Mouse (Mus musculus): ENCODE data around the gene Ugt8a.

The Ugt8a gene

DNA sequence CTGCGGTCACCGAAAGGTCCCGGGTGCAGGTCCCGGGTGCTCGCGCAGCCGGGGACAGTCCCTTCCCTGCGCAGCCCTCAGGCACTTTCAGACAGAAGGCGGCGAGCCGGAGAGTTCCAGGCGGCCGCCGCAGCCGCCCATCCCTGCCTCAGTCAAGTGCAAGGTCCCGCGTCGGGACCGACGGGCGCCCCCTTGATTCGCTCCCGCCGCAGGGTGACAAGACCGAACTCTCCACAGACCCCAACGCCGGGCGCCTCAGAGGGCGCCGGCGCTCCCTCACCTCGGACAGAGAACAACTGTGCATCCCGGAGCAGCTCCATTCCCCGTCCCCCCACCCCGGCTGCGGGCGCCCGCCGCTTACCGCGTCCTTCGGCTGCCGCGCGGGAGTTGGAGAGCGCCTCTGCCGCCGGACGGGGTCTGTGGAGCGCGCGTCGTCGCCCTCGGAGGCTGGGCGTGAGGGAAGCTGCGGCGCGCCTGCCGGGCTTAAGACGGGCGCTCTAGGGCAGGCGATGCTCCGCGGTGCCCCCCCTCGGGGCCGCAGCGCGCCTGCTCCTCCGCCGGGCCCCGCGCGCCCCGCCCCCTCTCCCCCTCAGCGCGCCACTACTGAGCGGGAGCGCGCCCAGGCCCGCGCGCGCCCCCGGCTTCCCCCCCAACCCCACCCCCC, at the start of gene Ugt8a:
Ugt8a (minus strand) TSS at position 528 of the 664 bp plus-strand sequence.
- DNase-seq (ENCODE audit: low spot score) = peak; percentile 9

DNA sequence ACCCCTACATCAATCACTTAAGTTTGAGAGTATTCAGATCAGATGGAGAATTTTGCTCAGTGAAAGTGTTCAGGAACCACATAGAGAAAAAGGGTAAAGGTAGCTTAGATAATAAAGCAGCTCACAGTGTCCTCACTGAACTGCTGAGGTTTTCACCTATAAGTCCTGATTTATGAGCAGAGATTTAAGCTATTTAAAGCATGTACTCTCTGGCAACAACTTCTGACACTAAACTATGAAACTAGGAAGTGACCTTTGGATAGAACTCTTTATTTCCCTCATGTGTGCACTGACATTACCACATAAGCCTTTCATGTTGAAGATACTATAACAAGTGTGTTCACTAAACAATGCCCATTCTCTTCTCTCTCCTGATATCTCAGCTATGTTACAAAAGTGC, 48.2 kb upstream of the Ugt8a start:
- DNase-seq (ENCODE audit: low spot score) = no peak

DNA sequence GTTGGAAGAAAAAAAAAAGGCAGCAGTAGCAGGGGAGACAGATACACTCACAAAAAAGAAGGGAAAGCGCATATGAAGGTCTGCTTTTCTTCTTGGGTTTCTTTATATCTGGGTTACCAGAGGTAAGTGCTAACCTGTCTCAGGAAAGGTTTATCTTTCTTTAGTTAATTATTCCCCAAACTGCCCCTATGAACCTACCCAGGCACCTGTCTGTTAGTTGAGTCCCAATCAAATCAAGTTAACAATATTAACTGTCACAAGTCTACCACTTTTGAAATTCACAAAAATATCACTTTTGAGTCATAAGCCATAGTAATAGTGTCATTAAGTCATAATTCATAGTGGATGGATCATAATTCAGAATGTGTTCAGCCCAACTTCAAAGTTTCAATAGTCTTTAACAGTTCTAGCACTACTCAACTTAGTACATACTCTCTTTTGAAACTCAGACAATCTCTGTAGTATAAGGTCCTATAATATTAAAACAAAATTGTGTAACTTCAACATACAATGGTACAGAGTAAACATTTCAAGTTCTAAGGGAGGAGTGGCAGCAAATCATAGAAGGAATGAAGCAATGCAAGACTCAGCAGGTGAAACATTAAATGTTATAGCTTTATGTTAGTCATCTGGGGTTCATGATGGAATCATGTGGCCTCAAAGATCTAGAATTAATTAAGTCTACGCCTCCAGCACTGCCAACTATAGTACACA, 45.4 kb upstream of the Ugt8a start:
- DNase-seq (ENCODE audit: low spot score) = no peak

DNA sequence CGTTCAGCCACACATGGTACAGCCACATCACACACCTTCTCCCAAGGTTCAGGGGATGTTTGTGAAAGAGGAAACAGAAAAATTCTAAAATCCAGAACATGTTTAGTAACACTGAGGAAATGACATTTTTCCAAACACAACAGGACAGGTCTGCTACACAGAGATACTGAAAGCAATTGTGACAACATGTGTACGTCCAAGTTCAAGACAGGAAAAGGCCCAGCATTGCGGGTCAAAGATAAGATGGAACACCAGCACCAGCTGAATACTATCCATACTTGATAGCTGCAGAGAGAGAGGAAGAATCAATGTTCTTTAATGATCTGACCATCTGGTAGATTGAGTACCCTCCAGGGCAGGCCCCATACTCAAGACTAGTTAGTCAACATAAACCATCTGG, 41.1 kb upstream of the Ugt8a start:
- no peak for DNase-seq (ENCODE audit: low spot score)

DNA sequence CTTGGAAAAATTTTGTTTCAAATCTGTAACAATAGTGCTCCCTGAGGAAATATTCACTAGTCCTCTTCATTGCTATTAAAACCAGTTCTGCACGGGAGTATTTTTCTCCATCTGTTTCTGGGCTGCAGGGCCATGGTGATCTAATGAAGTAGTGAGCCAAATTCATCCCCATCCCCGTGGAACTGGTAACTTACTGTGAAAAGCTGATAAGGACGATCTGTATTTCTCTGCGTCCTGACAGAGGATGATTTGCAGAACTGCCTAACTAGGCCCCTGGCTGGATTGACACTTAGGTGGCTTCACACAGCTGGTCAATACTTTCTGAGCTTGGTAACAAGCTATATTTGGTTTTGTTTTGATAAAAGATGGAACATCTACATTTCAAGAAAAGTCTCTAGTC, 37.5 kb upstream of the Ugt8a start:
- no peak for DNase-seq (ENCODE audit: low spot score)

DNA sequence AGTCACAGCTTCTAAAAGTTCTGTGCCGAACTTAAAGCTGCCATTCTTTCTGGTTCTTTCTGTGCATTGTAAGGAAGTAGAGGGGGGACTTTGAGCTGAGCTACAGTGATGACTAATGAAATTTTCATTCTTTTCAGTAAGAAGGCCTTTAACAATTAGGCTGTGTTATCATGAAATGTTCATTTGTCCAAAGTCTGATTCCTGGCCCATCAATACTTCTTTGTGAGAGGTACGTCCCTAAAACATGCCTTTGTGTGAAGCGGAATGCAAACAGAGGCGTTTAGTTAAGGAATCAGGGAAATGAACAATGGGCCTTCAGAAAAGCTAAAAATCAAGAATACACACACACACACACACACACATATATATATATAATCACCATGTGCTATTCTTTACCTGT, 31.0 kb upstream of the Ugt8a start:
- DNase-seq (ENCODE audit: low spot score) = no peak

DNA sequence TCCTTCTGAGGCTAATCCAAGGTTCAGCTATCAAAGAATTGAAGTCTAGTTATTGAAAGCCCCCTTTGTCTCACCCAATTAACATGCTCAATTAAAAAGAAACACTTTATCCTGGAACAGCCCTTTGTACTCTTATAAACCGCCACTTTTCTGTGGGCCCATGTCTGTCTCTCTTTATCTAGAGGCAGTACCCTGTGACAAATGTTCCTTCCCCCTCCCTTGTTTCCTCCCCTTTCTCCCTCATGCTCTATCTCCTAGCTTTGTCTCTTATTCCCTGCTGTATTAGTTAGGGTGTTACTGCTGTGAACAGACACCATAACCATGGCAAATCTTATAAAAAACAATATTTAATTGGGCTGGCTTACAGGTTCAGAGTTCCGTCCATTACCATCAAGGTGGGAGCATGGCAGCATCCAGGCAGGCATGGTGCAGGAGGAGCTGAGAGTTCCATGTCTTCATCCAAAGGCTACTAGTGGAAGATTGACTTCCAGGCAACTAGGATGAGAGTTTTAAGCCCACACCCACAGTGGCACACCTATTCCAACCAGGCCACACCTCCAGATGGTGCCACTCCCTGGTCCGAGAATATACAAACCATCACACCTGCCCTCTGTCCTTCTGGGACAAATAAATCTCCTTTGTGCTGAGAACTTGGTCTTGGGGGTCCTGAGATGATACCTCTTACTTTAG, 17.9 kb upstream of the Ugt8a start:
- no peak for DNase-seq (ENCODE audit: low spot score)

DNA sequence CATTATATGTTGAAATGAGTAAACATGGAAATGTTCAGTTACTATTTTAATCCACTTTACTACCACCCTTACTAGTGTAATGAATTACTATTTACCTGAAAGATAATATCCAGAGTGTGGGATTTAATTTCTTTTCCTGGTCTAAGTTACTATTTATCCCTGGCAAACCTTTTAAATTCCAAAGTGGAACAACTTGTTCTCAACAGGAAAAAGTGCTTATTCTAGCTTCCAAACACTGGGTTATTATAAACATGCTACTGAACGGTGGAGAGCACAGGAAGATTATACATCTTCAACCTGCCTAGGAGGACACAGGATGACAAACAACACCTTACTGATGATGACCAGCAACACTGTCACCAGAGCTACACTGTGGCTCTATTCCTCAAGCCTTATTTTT, 16.5 kb upstream of the Ugt8a start:
- no peak for DNase-seq (ENCODE audit: low spot score)

DNA sequence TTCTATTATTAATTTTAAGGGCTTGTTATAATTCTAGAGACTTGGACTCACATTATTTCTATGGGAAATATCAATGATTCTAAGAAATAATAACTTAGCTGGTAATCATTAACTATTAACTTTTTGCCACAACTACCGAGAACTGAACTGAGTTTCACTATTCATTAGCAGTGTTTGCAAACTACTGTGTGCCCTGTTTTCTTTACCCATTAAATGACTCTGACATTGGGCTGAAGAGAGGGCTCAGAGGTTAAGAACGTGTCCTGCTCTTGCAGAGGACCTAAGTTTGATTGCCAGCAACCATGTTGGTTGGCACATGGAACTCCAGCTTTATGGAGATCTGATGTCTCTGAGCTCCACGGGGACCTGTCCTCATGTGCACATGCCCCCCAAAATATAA, 2.4 kb upstream of the Ugt8a start:
- no peak for DNase-seq (ENCODE audit: low spot score)

DNA sequence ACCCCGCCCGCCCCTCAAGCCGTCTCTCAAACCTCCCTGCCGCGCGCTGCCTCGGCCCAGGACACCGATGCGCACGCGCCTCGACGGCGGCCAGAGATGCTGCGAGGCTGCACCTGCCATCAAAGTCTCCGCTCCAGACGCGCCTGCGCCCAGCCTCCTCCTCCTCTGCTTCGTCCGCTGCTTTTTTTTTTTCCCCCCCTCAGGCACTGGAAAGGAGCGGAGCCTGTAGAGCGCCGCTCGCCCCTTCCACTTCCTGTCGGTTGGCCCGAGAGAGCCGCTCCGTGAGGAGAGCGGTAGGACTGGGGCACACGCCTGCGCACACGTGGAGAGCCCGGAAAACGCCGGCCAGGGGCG, 314 bp upstream of the Ugt8a start:
- DNase-seq (ENCODE audit: low spot score) = peak; percentile 4

DNA sequence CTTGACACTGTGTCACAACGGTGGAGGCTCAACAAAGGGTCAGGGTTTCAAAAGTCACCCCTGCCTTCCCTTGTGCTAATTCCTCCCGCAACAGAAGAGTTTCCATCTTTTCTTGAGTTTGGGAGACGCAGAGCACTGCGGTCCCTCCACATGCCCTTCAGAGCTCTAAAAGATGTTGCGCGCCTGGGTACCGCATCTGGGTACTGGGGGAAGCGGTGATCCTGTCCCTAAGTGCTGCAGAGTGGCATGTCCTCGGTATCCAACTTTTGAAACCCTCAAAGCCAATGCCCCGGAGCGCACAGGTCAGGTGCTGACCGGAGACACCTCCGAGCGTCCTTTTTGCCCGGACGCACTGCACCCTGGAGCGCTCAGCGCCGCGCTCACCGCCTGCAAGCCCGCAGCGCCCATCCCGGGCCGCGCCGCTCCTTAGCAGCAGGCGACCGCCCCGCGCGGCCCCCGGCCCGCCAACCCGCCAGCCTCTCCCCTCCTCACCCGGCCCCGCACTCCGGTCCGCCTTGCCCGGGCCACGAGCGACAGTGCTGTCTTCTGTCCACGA, 805 bp downstream of the Ugt8a start:
- DNase-seq (ENCODE audit: low spot score) = peak; percentile 4

DNA sequence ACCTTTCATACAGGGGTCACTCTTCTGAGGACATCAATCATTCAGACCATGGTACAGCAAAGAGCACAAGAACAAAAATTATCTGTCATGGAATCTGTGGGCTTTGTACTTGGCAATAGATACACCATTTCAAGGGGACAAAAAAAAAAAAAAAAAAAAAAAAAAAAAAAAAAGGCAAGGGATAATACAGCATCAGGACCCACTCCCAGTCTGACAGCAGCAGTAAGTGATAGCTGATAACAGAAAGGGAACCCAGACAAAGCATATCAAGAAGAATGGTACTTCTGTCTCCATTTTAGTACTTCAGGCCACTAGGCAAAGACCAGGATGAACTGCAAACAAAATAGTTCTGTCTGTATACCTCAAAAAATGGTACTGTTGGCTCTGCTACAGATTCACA, 2.6 kb downstream of the Ugt8a start:
- DNase-seq (ENCODE audit: low spot score) = no peak

DNA sequence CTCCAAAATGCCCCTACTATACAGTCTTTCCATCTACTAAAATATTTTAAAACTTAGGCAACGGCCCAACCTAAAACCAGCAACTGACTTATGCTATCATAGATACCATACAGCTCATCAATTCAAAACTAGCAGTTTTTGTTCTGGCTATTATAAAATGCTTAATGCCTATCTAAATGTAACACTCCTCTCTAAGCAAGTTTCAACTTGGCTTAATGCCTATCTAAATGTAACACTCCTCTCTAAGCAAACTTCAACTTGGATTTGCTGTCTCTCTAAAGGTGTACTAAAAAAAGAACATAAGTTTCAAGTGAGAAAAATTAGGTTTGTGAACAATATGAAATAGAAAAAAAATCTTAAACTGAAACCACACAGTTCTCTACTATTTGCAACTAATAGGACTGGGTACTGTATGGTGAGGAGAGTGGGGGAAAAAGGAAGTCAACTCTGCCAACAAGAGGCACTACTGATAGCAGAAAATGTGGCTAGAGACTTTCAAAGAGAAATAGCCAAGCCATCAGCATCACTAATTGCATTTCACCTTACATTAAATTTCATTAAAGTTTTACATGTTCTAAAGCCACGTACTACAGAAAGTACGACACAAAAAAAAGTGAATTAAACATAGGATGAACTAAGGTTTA, 5.7 kb downstream of the Ugt8a start:
- DNase-seq (ENCODE audit: low spot score) = no peak

DNA sequence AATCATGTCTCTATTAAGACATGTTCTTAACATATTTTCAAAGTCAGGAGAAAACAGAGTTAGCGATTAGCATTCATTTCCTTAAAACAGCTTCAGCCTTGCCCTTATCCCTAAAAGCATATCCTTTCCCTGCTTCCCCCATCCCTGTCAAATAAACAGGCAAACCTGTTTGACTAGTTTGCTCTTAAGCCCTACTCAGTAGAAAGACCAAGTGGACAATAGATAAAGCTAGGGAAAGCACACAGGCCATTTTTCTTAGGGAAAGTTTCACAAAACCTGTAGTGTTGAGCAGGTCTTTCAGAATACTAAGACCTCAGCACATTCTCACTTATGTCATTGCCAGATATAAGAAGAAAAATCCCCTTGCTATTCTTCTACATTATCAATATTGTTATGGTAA, 7.4 kb downstream of the Ugt8a start:
- DNase-seq (ENCODE audit: low spot score) = no peak

DNA sequence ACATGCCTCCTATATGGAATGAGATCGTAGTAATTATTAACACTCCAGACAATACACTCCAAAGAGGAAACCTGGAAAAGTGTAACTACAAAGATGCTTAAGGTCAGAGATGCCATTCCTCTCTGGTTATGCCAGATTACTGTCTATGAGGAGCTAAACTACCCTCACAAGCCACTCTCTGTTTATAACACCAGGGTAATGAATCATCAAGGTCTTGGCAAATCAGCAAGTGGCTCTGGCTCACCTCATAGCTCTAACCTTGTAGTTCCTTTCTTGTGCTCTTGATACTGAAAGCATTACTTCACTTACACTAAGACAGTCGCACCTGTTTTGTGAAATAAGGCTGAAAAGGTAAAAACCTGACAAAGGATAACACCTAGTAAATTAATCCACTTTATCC, 17.5 kb downstream of the Ugt8a start:
- no peak for DNase-seq (ENCODE audit: low spot score)

DNA sequence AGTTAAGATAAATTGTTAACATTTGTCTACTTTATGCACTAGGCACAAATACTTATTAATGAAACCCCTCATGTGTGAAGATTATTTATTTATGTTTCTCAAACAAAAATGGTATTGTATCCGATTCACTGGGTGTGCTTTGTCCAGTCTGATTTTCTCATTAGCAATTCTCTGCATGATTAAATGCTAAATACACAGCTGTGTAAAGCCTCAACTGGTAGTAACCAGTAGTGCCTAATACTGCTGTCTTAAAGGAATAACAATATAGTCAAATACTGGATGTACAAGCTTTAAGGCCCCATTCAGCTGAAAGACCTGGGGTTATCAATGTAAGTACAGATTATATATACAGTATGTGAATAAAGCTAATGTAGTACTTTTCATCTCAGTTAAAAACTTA, 39.4 kb downstream of the Ugt8a start:
- no peak for DNase-seq (ENCODE audit: low spot score)

DNA sequence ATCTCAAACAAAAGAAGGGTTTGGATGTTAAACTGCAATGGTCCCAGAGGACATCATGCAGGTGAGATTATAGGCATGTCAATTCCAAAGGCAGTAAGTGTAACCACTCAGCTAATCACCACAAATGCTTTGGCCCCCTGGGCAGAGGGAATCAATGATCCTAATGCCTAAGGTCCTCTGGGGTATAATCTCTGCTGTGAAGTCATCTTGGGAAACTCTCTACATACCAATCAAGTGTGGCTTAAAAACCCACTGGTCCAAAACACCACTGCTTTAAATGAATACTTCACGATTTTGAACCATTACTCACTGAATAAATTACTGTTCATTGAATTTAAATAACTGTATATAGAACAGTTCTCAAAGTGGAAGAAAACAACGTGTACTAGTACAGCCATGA, 51.3 kb downstream of the Ugt8a start:
- DNase-seq (ENCODE audit: low spot score) = no peak

DNA sequence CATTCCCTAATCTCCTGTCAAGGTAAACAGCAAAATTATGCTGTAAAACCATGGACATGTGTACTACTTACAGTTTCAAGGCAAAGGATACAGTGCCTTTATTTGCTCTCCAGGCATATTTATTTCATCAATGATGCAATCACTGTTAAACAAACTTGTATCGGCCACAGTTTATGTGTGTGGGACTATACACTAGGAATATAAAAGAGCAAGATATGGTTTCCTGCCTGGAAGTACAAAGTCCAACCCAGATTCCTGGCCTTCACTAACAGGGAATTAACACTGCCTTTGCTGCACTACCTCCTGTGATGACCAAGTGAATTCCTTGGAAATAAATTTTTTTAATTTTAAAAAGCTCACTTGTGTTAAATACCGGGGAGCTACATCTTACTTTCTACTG, 53.5 kb downstream of the Ugt8a start:
- no peak for DNase-seq (ENCODE audit: low spot score)

DNA sequence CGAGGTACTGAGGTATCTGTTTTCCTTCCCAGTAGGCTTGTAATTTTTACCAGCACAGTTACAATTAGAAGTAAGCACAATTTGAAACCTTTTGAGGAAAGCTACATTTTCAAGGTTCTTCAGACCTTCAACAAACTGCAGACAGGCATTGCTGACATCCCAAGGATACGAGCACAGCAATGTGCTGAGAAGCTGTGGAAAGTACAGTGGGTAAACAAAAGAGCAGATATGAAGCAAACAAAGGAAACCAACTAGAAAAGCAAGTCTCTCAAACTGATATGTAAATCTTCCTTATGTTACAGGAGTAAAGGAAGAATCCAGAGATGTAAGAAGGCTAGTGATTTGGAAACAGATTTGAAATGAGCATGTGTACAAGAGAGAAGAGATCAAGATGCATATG, 54.0 kb downstream of the Ugt8a start:
- DNase-seq (ENCODE audit: low spot score) = no peak

DNA sequence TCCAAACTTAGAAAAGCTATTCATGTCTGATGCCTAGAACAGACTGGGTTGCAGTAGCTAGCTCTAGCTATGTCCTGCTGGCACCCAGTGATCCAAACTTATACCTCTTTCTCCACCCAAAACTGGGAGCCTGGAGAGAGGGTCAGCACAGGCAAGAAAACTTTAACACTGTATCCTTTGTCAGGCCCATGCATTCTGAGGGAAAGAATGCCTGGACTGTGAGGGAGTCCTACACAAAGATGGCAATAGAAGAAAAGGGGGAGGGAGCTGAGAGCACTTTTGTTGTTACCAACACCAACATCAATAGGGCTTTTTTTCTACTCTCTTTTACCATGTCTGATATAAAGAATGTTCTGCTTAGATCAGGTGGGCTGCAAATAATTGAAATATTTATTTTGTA, 55.4 kb downstream of the Ugt8a start:
- DNase-seq (ENCODE audit: low spot score) = no peak

DNA sequence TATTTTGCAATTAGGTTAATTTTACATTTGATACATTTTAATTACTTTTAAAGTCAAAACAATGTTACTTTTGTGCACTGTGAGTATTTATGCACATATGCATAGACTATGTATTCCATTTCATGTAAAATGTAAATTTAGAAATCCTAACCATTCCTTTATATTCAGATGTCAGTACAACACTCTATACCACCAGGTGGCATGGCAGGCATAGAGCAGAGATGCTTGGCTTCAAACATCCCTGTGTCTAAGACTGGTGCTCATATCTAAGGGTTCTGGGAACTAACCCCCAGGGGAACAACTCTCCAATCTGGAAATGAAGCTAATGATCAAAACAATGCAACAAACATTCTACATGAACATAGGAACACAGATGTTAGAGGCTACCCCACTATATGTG, 56.6 kb downstream of the Ugt8a start:
- no peak for DNase-seq (ENCODE audit: low spot score)

DNA sequence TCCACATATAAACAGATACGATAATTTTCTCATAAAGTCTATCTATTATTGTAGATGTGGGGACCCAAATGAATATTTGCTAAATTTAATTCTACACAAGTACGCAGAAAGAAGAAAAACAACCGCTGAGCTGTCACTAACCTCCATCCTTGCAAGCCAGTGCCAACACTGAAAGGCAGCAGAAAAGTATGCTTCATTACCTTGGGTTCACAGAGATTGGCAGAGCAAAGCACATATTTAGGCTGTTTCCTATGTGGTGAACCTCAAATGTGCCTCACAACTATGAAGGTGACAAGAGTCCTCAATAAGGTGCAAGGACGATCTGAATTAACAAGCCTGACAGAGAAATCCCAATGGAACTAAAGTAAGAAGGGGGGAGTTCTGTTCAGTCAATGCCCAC, 64.0 kb downstream of the Ugt8a start:
- DNase-seq (ENCODE audit: low spot score) = no peak

DNA sequence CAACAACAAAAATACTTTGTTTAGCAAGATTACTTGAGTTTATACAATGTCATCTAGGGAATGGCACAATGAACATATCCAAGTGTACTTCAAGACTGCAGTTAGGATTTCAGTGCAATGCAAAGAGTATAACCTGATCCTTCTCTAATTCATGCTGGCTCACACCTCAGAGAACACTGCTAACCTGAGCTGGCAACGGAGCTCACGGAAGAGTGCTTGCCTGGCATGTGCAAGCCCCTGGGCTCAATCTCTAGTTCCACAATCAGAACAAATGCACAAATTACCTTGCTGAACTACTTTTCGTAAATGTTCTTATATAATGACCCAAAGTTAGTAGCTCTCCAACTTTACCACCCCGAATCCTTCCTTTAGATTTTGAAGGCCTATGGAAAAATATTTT, 68.5 kb downstream of the Ugt8a start:
- no peak for DNase-seq (ENCODE audit: low spot score)

All from yolk sac, embryonic 10.5 days (tissue).